Mouse (Mus musculus) neural tube, embryonic 12.5 days (tissue): ENCODE measurements around the gene Rnf121. TPM values are rescaled to one million over a fixed set of nuclear protein-coding genes. Genes with fewer than 3 reads are reported as not detected.

Experiments
- ATAC-seq: fragments of 200-750 bp; cut with Nextera tagmentation; 2 replicates; pipeline ENCODE4 v1.8.0; 2017; ENCODE audit warnings: low read depth, mild to moderate bottlenecking, moderate TSS enrichment, moderate library complexity; ENCODE audit not compliant: low FRiP score
- H3K27ac ChIP-seq: fragments of 300-500 bp; sonication (generic); 2 replicates; pipeline ENCODE4 v1.5.1; 2016
- H3K27me3 ChIP-seq: fragments of 300-500 bp; sonication (generic); replicated peaks from 2 replicates; pipeline ENCODE4 v1.6.1; 2016; ENCODE audit warnings: mild to moderate bottlenecking
- H3K36me3 ChIP-seq: fragments of 300-500 bp; sonication (generic); 2 replicates; pipeline ENCODE4 v1.6.1; 2016; ENCODE audit warnings: mild to moderate bottlenecking
- H3K4me1 ChIP-seq: fragments of 300-500 bp; sonication (generic); 2 replicates; pipeline ENCODE4 v1.6.1; 2016
- H3K4me2 ChIP-seq: fragments of 300-500 bp; sonication (generic); replicated peaks from 2 replicates; pipeline ENCODE4 v1.6.1; 2016; ENCODE audit warnings: mild to moderate bottlenecking
- H3K4me3 ChIP-seq: fragments of 300-500 bp; sonication (generic); 2 replicates; pipeline ENCODE4 v1.5.1; 2016
- H3K9ac ChIP-seq: fragments of 300-500 bp; sonication (generic); 2 replicates; pipeline ENCODE4 v1.6.1; 2016; ENCODE audit warnings: mild to moderate bottlenecking
- H3K9me3 ChIP-seq: fragments of 300-500 bp; sonication (generic); 2 replicates; pipeline ENCODE4 v1.6.1; 2016; ENCODE audit warnings: mild to moderate bottlenecking
- WGBS: fragments of 180-500 bp; shearing (Covaris S2); methylation state at CpG from one replicate; pipeline ENCODE4 v1.1.7; 2016; 5-methylcytosine and 5-hydroxymethylcytosine counted together
- polyA plus RNA-seq: library from polyadenylated mRNA; unstranded; fragments of >200 nt; fragmentation: Nextera tagmentation; extraction: Ambion mirVana; gene quantifications from 2 replicates; pipeline ENCODE4 v1.2.1, GENCODE M21; 2016

Rnf121 gene
- polyA plus RNA-seq, 1 experiment from 2014 or later = 30.2 TPM

DNA sequence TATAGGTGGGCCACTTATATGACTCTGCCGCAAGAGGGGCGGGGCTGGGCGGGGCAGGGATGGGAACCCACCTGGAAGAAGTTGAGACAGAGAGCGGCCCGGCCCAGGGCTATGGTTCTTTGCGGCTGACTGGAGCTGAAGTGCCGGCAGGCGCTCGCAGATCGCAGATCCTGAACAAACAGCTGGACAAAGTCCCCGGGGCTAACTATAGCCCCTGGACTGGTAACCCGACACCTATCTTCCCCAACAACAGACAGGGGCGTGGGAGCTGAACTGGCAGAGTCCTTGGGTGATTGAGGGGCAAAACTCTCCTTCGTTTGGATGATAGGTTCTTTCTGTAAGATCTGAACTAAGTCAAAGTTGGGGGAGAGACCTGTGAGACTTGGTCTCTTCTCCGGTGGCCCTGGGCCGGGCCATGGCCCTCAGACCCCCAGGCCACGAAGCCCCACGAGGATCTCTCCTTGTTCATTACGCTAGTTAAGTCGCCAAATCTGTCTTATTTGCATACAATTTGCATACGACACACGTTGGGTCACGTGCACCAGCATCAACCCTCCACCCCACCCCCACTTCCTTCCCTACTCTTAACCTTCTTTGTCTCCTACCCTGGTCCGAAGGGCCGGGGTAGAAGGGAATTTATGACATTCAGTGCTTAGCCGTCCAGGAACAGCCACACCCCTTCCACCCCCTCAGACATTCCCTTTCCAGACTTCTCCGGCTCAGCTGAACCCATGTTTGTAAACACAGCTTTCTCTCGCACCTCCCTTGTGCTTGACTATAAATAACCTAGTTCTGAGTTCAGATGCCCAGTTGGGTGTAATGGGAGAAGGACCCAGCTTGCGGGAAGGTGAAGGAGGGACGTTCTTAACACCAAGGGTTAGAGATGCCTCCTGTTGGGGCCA, 34.7 kb upstream of the Rnf121 start:
- ATAC-seq = peak; percentile 79
- Histone ChIP-seq H3K9ac (no peak overlapping the region), H3K4me1 (peaks cover 19% of the 10 kb centered on the region), H3K27ac (no peak overlapping the region), H3K36me3 (no peaks in the 10 kb centered on the region), H3K4me3 (no peak overlapping the region), H3K27me3 (no peaks in the 10 kb centered on the region), H3K9me3 (no peaks in the 10 kb centered on the region), H3K4me2 (peak overlapping the region; percentile 58)
- 3% methylated on average over 30 of the region's 30 CpGs for whole genome bisulfite sequencing

- H3K4me3 ChIP-seq = no peak overlapping the region
- H3K9ac ChIP-seq = no peak overlapping the region
- H3K9me3 ChIP-seq = 0 out of 2 replicates have a peak, but pooled peaks cover 4% of the 10 kb centered on the region
- no peaks in the 10 kb centered on the region for H3K4me1 ChIP-seq
- H3K36me3 ChIP-seq = peaks cover 40% of the 10 kb centered on the region
- no peak overlapping the region for H3K4me2 ChIP-seq
- no peaks in the 10 kb centered on the region for H3K27me3 ChIP-seq
- H3K27ac ChIP-seq = no peak overlapping the region
- WGBS = 86% methylated on average over 4 of the region's 4 CpGs
- no peak for ATAC-seq
Observed at GRCm38 (mm10) chr7:102087336-102087735, 22.1 kb upstream of the Rnf121 start.

DNA sequence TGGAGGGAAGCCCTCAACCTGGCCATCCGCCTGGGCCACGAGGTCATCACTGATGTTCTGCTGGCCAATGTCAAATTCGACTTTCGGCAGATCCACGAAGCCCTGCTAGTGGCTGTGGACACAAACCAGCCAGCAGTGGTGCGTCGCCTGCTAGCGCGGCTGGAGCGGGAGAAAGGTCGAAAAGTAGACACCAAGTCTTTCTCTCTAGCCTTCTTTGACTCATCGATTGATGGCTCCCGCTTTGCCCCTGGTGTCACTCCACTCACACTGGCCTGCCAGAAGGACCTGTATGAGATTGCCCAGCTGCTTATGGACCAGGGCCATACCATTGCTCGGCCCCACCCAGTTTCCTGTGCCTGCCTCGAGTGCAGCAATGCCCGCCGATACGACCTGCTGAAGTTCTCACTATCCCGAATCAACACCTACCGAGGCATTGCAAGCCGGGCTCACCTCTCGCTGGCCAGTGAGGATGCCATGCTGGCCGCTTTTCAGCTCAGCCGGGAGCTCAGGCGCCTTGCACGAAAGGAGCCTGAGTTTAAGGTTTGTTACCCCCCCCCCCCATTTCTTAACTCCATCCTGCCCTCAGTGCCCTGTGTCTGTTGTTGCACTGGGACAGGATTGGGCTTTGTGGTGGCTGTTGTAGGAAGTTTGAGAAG, 18.9 kb upstream of the Rnf121 start:
- Histone ChIP-seq H3K9me3 (no peaks in the 10 kb centered on the region), H3K4me3 (no peak overlapping the region), H3K9ac (no peak overlapping the region), H3K36me3 (peaks cover 58% of the 10 kb centered on the region), H3K4me1 (no peaks in the 10 kb centered on the region), H3K27me3 (no peaks in the 10 kb centered on the region), H3K4me2 (no peak overlapping the region), H3K27ac (no peak overlapping the region)
- no peak for ATAC-seq
- 92% methylated on average over 26 of the region's 26 CpGs for WGBS

DNA sequence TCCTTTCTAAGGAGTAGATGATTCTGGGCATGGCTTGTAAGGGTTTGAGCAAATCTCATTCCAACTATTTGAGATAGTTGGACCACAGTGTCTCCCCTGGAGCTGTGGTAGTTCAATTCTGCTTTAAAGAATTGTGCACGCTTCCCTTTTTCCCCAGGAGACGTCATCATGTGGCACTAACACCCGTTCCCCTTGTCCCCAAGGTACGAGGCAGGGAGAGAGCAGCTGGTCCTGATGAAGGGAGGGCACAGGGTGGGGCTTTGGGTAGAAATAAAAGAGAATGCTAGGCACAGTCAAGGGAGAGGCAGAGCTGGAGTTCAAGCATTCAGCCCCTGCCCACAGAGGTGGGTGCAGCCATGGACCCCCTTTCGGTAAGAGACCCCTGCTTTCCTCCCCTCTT, 17.5 kb upstream of the Rnf121 start, which contains the start of gene Trpc2:
TSS of gene Trpc2 (plus strand) at position 301 of the 400 bp plus-strand sequence.
- no peak within 1 kb of the TSS for H3K4me2 ChIP-seq
- H3K4me3 ChIP-seq = no peak within 1 kb of the TSS
- no peak for ATAC-seq
- H3K36me3 ChIP-seq = peaks cover 63% of the 10 kb centered on the region
- H3K9me3 ChIP-seq = no peaks in the 10 kb centered on the region
- H3K9ac ChIP-seq = no peak within 1 kb of the TSS
- H3K4me1 ChIP-seq = no peaks in the 10 kb centered on the region
- 83% methylated on average over 5 of the region's 5 CpGs for WGBS
- H3K27me3 ChIP-seq = no peaks in the 10 kb centered on the region
- H3K27ac ChIP-seq = no peak within 1 kb of the TSS

DNA sequence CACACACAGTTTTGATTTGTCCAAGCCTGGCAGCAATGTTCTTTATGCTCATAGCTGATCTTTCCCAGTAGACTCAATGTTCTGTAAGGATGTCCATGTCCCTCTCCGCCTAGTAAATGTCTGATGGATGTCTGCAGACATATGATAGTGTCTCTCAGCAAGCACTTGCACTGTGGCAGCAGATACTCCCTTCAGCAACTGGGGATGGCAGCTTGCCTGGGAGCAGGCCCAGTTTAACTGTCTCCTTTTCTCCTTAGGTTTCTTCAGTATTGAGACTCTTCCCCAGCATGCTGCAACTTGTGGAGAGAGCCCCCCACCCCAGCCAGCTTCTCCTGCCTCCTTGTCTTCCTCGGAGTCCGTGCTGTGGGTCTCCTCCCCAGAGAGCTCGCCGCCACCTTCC, 16.5 kb upstream of the Rnf121 start:
- H3K36me3 ChIP-seq = peaks cover 73% of the 10 kb centered on the region
- no peaks in the 10 kb centered on the region for H3K4me1 ChIP-seq
- 95% methylated on average over 5 of the region's 5 CpGs for WGBS
- H3K4me2 ChIP-seq = no peak overlapping the region
- no peak for ATAC-seq
- no peak overlapping the region for H3K4me3 ChIP-seq
- H3K9ac ChIP-seq = no peak overlapping the region
- H3K27ac ChIP-seq = no peak overlapping the region
- H3K27me3 ChIP-seq = no peaks in the 10 kb centered on the region
- no peaks in the 10 kb centered on the region for H3K9me3 ChIP-seq

DNA sequence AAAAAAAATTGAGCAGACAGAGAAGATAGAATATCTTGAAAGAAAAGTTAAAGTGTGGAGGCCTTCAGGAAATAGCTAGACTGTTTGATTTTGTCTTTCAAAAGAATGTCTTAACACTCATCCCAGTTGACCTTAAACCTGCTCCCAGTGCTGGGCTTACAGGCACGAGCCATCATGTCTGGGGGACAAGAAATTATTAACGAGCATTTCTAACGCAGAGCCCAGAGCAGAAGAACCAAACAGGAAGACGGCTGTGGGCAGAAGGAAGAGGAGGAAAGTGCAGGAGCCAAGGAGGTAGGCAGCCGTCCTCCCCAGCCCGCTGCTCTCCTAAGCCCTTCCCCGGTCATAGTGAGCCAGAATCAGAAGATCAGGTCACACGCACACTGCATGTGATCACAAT, 15.0 kb upstream of the Rnf121 start:
- Histone ChIP-seq H3K9ac (no peak overlapping the region), H3K27ac (no peak overlapping the region), H3K27me3 (no peaks in the 10 kb centered on the region), H3K4me2 (no peak overlapping the region), H3K36me3 (peaks cover 85% of the 10 kb centered on the region), H3K4me3 (no peak overlapping the region), H3K4me1 (no peaks in the 10 kb centered on the region), H3K9me3 (no peaks in the 10 kb centered on the region)
- ATAC-seq = no peak
- 96% methylated on average over 8 of the region's 8 CpGs for WGBS

DNA sequence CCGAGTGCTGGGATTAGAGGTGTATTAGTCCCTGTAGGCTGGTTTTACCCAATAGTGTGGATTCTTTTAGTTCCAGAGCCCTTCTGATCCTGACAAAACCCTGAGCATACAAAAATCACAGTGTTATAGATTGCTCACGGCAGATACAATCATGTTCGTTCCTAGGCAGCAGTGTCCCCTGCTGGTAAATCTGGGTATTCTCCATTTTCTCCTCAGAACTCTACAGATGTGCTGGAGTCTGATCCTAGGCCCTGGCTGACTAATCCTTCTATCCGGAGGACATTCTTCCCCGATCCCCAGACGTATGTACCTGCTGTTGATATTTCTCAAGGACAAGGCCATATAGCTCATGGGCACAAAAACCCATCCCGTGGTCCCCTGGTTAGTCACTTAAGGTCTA, 13.2 kb upstream of the Rnf121 start:
- H3K4me2 ChIP-seq = no peak overlapping the region
- H3K27me3 ChIP-seq = no peaks in the 10 kb centered on the region
- no peaks in the 10 kb centered on the region for H3K9me3 ChIP-seq
- H3K4me1 ChIP-seq = no peaks in the 10 kb centered on the region
- H3K27ac ChIP-seq = no peak overlapping the region
- H3K4me3 ChIP-seq = no peak overlapping the region
- ATAC-seq = no peak
- 83% methylated on average over 7 of the region's 7 CpGs for WGBS
- H3K9ac ChIP-seq = no peak overlapping the region
- peaks cover 83% of the 10 kb centered on the region for H3K36me3 ChIP-seq

DNA sequence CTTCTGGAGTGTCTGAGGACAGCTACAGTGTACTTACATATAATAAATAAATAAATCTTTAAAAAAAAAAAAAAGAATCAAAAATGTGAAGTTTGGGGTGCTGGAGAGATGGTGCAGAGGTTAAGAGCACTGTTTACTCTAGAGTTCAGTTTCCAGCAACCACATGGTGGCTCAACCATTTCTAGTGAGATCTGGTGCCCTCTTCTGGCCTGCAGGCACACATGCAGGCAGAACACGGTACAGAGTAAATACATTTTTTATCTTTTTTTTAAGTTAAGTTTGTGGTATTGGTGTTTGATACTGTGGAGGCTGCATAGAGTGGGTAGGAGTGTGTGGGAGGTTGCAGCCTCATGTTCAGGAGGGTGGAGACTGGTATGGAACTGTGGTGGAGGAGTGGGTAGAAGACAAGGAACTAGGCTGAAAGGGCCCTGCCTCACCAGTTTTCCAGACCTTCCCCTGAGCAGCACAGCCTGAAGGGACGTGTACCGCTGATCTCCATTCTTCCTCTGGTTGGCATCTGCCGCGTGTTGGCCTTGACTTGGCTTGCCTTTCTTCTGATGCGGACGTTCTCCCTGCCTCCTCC, 11.5 kb upstream of the Rnf121 start:
- 83% methylated on average over 7 of the region's 7 CpGs for WGBS
- Histone ChIP-seq H3K9me3 (no peaks in the 10 kb centered on the region), H3K36me3 (peaks cover 81% of the 10 kb centered on the region)

DNA sequence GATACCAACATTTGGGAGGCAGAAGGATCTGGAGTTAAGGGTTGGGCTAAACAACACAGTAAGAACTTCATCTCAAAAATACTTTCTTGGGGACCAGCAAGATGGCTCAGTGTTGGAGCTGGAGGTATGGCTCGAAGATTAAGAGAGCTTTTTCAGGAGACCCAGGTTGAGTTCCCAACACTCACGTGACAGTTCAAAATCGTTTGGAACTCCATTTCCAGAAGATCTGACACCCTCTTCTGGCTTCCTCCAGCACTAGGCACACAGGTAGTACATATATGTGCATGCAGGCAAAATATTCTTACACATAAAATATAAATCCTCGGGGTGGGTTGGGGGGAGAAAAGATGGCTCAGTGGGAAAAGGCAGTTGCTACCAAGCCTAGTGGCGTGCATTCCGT, 1.1 kb upstream of the Rnf121 start:
- Histone ChIP-seq H3K27me3 (no peaks in the 10 kb centered on the region), H3K9me3 (no peaks in the 10 kb centered on the region), H3K4me3 (peak overlapping the region; percentile 65), H3K9ac (peak overlapping the region; percentile 64; the same call in 1 of the 2 replicates), H3K36me3 (peaks cover 3% of the 10 kb centered on the region; the same call in 1 of the 2 replicates), H3K4me2 (peak overlapping the region; percentile 65), H3K4me1 (peaks cover 19% of the 10 kb centered on the region), H3K27ac (no peak overlapping the region)
- no peak for ATAC-seq
- 86% methylated on average over 6 of the region's 6 CpGs for WGBS

More for the DNA sequence above, 11.5 kb upstream of the Rnf121 start:
- Histone ChIP-seq H3K27ac (no peak overlapping the region), H3K4me2 (no peak overlapping the region), H3K4me1 (no peaks in the 10 kb centered on the region), H3K9ac (no peak overlapping the region), H3K27me3 (no peaks in the 10 kb centered on the region), H3K4me3 (no peak overlapping the region)
- no peak for ATAC-seq

- under 1% methylated on average over 9 of the region's 9 CpGs for WGBS
- Histone ChIP-seq H3K9me3 (no peaks in the 10 kb centered on the region), H3K27ac (peak overlapping the region; percentile 47), H3K4me1 (peaks cover 19% of the 10 kb centered on the region), H3K4me2 (peak overlapping the region; percentile 65), H3K4me3 (peak overlapping the region; percentile 65), H3K27me3 (no peaks in the 10 kb centered on the region), H3K36me3 (peaks cover under 1% of the 10 kb centered on the region), H3K9ac (peak overlapping the region; percentile 64)
- ATAC-seq = peak; percentile 67
Observed at GRCm38 (mm10) chr7:102064655-102065045, 619 bp downstream of the Rnf121 start.

DNA sequence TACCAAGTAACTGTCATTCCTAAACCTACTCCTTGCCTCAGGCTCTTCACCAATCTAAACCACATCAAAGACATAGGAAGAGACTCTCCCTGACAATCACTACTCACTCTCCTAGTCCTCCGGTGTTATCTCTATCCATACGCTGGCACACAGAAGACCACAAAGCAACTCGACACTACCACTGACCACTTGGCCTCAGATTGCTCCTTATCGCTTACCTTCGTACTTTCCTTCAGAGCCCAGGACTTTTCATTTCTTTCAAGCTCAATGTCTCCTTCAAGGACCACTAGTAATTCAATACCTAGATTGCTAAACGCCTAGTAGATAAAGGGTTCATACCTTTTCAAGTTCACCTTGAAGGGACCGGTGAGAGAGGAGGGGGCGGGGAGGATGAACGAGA, 1.4 kb downstream of the Rnf121 start:
- no peaks in the 10 kb centered on the region for H3K9me3 ChIP-seq
- ATAC-seq = no peak
- H3K4me3 ChIP-seq = peak overlapping the region; percentile 65
- H3K9ac ChIP-seq = no peak overlapping the region
- H3K36me3 ChIP-seq = peaks cover 8% of the 10 kb centered on the region
- WGBS = 94% methylated on average over 9 of the region's 9 CpGs
- H3K27me3 ChIP-seq = no peaks in the 10 kb centered on the region
- peaks cover 19% of the 10 kb centered on the region for H3K4me1 ChIP-seq
- no peak overlapping the region for H3K27ac ChIP-seq
- peak overlapping the region; percentile 65 for H3K4me2 ChIP-seq

- H3K4me3 ChIP-seq = no peak overlapping the region
- H3K9ac ChIP-seq = no peak overlapping the region
- no peak overlapping the region for H3K4me2 ChIP-seq
- peaks cover 19% of the 10 kb centered on the region for H3K4me1 ChIP-seq
- H3K27me3 ChIP-seq = no peaks in the 10 kb centered on the region
- 92% methylated on average over 1 of the region's 1 CpGs for WGBS
- peaks cover 11% of the 10 kb centered on the region for H3K36me3 ChIP-seq
- H3K27ac ChIP-seq = no peak overlapping the region
- no peaks in the 10 kb centered on the region for H3K9me3 ChIP-seq
- no peak for ATAC-seq
Observed at GRCm38 (mm10) chr7:102062203-102062602, 3.1 kb downstream of the Rnf121 start.
